Mouse (Mus musculus) layer of hippocampus, postnatal 14 days (tissue): ENCODE results near the gene Cenpb. TPM values are rescaled to one million over a fixed set of nuclear protein-coding genes. Genes with fewer than 3 reads are reported as not detected.
A peak's percentile ranks its signal among the peaks of the same experiment; 100 is the strongest.
"Not testable (repeated sequence)": the region's sequence is repeated elsewhere in the genome, so short reads cannot be mapped to it uniquely, and the experiment has no call there.

Experiments
- DNase-seq, 2 experiments: peaks; one replicate each; pipeline ENCODE4 v3.0.0; 2021 to 2022; ENCODE audit warnings: low spot score in 2 of 2, mixed read lengths in 1 of 2
- long read RNA-seq, 2 experiments: library from polyadenylated mRNA; stranded (forward); transcript quantifications; one replicate each; pipeline ENCODE4 v2.0.0; 2021
- total RNA-seq, 2 experiments: library from RNA; stranded (reverse); gene quantifications; 2 replicates each; pipeline ENCODE4 v1.2.3; 2021

The Cenpb gene
- 100 to 1,000 TPM; 102 to 109 TPM for total RNA-seq
- long read RNA-seq, experiment 1, full-length matches to known transcripts = 111 of 111 reads
- long read RNA-seq, experiment 1, partial matches to known transcripts = 0 of 111 reads
- long read RNA-seq, experiment 1, other reads (novel, unspliced or antisense) = 0 of 111 reads
- long read RNA-seq, experiment 2, full-length matches to known transcripts = 130 of 130 reads
- long read RNA-seq, experiment 2, partial matches to known transcripts = 0 of 130 reads
- long read RNA-seq, experiment 2, other reads (novel, unspliced or antisense) = 0 of 130 reads

GRCm38 (mm10) chr2:131179990-131180587 lies at the start of gene Cenpb:
Cenpb (minus strand) TSS chr2:131180067.
- peak; percentile 84 to 87 for DNase-seq

DNA sequence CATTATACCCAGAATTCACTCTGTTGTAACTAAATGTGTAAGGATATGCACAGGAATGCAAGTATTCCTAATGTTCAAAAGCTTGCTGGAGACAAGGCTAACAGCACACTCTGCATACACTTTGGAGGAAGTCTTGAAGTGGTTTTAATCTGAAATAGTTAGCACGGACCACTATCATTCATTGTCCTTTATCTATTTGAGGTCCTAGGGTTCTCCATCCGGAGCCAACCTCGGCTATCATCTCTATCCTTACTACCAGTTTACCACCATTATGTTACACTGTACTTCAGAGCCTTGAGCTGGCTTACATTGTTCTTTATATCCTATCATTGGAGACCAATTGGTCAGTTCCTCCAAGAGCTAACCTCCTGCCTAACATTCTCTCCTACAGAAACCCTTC lies 47.4 kb upstream of the Cenpb start:
- no peak for DNase-seq

- DNase-seq = not testable (repeated sequence)
These were observed 46.8 kb upstream of the Cenpb start for GRCm38 (mm10) chr2:131226669-131227068.

GRCm38 (mm10) chr2:131225178-131225577 lies 45.3 kb upstream of the Cenpb start:
- DNase-seq = no peak

DNA sequence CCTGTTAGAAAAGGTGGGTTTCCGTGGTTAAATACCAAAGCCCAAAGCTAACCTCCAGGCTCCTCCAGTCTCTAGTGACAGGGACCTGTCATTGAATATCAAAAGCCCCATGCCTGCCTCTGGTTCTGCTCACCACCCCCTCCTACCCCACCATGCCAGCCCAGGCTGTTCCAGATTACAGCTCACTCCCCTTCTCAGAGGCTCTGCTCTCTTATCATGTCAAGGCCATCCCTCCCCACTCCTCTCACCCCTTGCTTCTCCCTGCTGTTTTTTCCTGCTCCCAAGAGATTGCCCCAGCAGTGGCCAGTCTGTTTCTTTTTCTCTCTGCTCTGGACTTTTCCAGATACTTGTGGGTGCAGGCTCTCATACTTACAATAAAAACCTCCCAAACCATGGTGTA lies 43.7 kb upstream of the Cenpb start:
- no peak for DNase-seq

DNA sequence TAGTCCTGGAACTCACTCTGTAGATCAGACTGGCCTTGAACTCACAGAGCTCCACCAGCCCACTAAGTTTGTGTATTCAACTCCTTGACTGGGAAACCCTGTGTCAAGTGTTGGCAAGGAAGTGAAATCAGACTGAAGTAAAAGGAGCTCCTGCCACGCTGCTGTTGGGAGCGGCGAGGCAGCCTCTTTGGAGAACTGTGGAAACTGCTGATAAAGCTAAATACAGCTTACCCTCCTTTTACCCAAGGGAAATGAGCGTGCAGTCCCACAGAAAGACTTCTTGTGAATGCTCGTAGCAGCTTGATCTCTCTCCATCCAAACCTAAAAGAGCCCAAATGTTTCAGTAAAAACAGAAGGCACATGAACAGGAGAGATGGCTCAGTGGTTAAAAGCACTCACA lies 42.7 kb upstream of the Cenpb start:
- no peak for DNase-seq

GRCm38 (mm10) chr2:131221853-131222515 lies 42.1 kb upstream of the Cenpb start:
- DNase-seq = no peak

DNA sequence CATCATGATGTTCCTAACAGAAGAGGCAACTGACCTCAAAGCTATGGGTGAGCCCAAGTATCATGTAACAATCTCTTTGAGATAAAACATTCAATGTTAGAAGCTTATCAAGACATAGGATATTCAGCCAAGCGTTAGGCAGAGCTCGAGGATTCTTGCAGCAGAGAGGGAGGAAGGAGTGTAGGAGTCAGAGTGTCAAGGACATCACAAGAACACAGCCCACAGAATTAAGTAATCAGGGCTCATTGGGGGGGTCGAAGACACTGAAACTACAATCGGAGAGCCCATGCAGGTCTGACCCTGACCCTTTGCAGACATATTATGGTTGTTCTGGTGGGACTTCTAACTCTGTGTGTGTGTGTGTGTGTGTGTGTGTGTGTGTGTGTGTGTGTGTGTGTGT lies 40.2 kb upstream of the Cenpb start:
- DNase-seq = no peak

- DNase-seq = no peak
These were observed 36.3 kb upstream of the Cenpb start for GRCm38 (mm10) chr2:131215941-131216858.

DNA sequence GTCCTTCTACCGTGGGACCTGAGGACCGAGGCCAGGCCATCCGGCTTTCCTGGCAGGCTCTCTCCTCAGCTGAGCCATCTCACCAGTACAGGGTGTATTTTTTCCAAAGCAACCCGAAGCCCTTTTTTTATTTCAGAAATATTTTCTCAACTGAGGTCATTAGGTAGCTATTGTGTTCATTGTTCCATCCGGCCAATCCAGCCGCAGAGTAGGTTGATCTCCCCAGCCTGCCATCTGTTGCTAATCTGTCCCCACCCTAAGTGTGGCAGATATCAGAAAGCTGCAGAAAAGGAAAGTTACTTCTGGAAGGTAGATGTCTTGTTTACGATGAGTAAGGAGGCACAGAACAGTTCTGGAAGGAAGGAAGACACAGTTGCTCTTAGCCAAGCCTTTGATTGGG lies 33.9 kb upstream of the Cenpb start:
- DNase-seq = no peak

DNA sequence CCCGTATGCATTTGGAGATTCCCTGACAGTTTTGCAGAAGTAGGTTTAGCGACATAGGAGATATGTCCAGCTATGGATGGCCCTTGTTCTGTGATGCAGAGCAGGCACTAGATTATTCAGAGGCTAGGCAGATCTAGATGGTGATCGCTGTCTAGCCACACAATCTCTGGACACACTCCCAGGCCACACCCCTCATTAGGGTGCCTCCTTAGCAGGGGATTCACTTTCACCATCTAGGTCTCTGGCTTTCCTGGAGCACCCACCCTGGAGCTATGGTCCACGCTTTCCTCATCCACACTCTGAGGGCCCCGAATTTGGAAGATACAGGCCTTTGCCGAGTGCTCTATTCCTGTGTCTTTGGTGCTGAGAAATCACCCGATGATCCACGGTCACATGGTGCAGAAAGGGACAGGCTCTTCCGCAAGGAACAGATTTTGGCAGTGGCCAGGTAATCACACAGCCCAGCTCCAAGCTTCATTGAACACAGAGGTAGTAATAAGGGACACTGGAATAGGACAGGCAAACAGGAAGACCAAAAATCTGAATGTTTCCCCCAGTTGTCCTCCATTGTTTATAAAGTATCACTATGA lies 31.3 kb upstream of the Cenpb start:
- peak in 1 of 2 experiments; percentile 28 for DNase-seq

DNA sequence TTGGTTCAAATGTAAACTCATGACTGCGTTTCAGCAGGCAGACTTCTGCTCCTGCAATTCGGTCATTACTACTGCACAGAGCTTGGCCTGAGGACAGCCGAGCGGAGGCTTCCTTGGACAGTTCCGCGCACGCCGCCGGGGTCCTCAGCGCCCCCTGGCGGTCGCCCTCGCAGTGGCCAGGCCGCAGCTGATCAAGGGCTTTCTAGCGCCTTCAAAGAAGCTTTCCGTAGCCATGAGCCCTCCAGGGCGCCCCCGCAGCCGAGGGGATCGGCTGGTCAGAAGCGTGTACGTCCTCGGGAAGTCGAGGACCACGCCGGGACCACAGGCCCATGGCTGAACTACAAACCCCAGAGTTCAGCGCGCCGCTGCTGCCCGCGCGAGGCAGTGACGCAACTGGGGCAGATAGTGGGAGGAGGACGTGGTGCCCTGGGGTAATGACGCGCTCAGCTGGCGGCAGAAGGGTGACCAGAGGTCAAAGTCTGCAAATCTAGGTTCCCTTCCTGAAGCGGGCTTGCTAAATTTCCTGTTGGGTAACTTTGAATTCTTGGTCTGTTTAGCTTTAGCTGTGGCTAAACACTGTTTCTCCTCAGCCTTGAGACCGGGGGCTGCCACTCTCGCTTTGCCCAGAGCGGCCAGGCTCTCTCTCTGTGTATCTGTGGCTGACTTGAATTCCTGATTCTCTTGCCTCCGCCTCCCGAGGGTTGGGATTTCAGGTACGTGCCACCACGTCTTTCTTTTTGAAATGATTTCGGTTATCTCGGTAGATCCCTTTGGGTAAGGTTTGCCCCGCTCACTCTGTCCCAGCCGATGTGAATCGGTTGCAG lies 30.3 kb upstream of the Cenpb start:
- peak; percentile 96 to 98 for DNase-seq

GRCm38 (mm10) chr2:131209125-131209795 lies 29.4 kb upstream of the Cenpb start:
- DNase-seq = peak in 1 of 2 experiments; percentile 33

DNA sequence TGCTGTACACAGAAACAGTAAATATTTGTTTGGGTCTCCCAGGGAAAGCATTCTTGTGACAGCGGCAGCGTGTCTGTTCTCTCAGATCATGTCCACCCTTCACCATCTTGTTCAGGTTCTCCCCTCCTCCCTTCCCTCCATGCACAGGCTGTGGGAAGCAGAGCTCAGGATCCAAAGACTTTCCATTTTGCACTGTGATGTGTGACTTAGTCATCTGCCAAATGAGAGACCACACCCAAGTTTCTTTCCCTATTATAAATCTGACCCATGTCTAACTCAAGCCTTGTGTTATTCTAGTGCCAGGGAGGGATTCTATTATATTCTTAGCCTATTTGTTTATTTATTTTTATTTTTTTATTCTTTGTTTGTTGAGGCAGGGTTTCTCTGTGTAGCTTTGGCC lies 28.5 kb upstream of the Cenpb start:
- no peak for DNase-seq

GRCm38 (mm10) chr2:131206778-131207177 lies 26.9 kb upstream of the Cenpb start, which contains the start of gene Ap5s1:
Ap5s1 (plus strand) TSS chr2:131207078.
- DNase-seq = no peak

- no peak for DNase-seq
These were observed 25.8 kb upstream of the Cenpb start for GRCm38 (mm10) chr2:131205521-131206182.

GRCm38 (mm10) chr2:131204410-131204981 lies 24.6 kb upstream of the Cenpb start:
- DNase-seq = peak; percentile 82 to 83

DNA sequence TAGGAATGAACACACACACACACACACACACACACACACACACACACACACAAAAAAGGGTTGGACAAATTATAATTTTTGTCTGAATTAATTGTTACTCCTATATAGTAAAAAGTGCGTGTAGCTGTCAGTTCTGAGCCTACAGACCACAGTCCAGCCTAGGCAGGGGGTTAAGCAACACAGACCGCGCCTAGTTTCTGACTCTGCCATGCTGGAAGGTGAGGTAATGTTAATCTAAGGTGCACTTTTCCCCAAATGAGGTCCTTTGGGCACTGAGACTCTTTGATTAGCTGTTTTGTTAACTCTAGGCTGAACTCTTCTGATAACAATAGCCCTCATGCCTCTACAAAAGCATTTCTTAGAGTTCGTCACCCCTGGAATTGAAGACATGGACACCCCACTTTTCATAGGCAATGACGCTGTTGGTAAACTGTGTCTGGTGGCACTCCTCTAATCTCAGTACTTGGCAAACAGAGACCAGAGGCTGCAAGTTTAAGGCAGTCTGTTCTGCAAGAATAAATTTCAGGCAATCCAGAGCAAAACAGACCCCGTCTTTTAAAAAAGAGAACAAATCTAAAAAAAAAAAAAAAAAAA lies 24.0 kb upstream of the Cenpb start:
- no peak for DNase-seq
